Mouse (Mus musculus): ENCODE results near the gene Nr4a1.

GRCm38 (mm10) chr15:101210228-101210627 lies 43.8 kb upstream of the Nr4a1 start:
- TF ChIP-seq CTCF (IDR thresholded peaks at IDR 0.05; ENCODE audit: borderline replicate concordance, insufficient read depth, low read depth, low read length) (peak; percentile 70), POLR2A (IDR thresholded peaks at IDR 0.05; ENCODE audit: borderline replicate concordance, insufficient read depth, low read length) (no peak)
